Mouse (Mus musculus) lung, embryonic 14.5 days (tissue): ENCODE results near the gene Ccser1. TPM values are rescaled to one million over a fixed set of nuclear protein-coding genes. Genes with fewer than 3 reads are reported as not detected.
A peak's percentile ranks its signal among the peaks of the same experiment; 100 is the strongest.

ENCODE experiments used
- ATAC-seq: fragments of 200-750 bp; cut with Nextera tagmentation; 2 replicates; pipeline ENCODE4 v1.8.0; 2017; ENCODE audit warnings: mild to moderate bottlenecking, moderate TSS enrichment, moderate library complexity; ENCODE audit not compliant: insufficient read depth
- DNase-seq: peaks from one replicate; pipeline ENCODE4 v3.0.0-alpha.2; 2015
- H3K27ac ChIP-seq: fragments of 300-500 bp; sonication (generic); 2 replicates; pipeline ENCODE4 v1.5.1; 2014; ENCODE audit warnings: low read depth, mild to moderate bottlenecking, moderate library complexity
- H3K27me3 ChIP-seq: fragments of 300-500 bp; sonication (generic); 2 replicates; pipeline ENCODE4 v1.6.1; 2014; ENCODE audit warnings: low read length, control low read depth; ENCODE audit not compliant: insufficient read depth
- H3K36me3 ChIP-seq: fragments of 300-500 bp; sonication (generic); 2 replicates; pipeline ENCODE4 v1.6.1; 2014; ENCODE audit warnings: control low read depth; ENCODE audit not compliant: insufficient read depth
- H3K4me1 ChIP-seq: fragments of 300-500 bp; sonication (generic); 2 replicates; pipeline ENCODE4 v1.6.1; 2014; ENCODE audit warnings: antibody characterized with exemption, control low read depth; ENCODE audit not compliant: insufficient read depth
- H3K4me2 ChIP-seq: fragments of 300-500 bp; sonication (generic); 2 replicates; pipeline ENCODE4 v1.6.1; 2014; ENCODE audit warnings: mild to moderate bottlenecking
- H3K4me3 ChIP-seq: fragments of 300-500 bp; sonication (generic); 2 replicates; pipeline ENCODE4 v1.5.1; 2014; ENCODE audit warnings: low read depth, low read length
- H3K9ac ChIP-seq: fragments of 300-500 bp; sonication (generic); 2 replicates; pipeline ENCODE4 v1.6.1; 2014
- H3K9me3 ChIP-seq: fragments of 300-500 bp; sonication (generic); 2 replicates; pipeline ENCODE4 v1.6.1; 2016; ENCODE audit warnings: low read depth, low read length, control low read depth
- CTCF ChIP-seq: IDR thresholded peaks from 2 replicates; pipeline ENCODE4 v1.5.1; 2016; ENCODE audit warnings: antibody characterized with exemption, low read depth
- WGBS: fragments of 180-500 bp; shearing (Covaris S2); extraction: QIAGEN DNeasy Blood & Tissue Kit; methylation state at CpG from one replicate; pipeline ENCODE4 v1.1.7; 2014; 5-methylcytosine and 5-hydroxymethylcytosine counted together
- polyA plus RNA-seq: library from polyadenylated mRNA; unstranded; fragments of >200 nt; fragmentation: Nextera tagmentation; extraction: Ambion mirVana; gene quantifications from 2 replicates; pipeline ENCODE4 v1.2.1, GENCODE M21; 2014

The Ccser1 gene
- polyA plus RNA-seq, 1 experiment from 2014 or later: 8.9 TPM

DNA sequence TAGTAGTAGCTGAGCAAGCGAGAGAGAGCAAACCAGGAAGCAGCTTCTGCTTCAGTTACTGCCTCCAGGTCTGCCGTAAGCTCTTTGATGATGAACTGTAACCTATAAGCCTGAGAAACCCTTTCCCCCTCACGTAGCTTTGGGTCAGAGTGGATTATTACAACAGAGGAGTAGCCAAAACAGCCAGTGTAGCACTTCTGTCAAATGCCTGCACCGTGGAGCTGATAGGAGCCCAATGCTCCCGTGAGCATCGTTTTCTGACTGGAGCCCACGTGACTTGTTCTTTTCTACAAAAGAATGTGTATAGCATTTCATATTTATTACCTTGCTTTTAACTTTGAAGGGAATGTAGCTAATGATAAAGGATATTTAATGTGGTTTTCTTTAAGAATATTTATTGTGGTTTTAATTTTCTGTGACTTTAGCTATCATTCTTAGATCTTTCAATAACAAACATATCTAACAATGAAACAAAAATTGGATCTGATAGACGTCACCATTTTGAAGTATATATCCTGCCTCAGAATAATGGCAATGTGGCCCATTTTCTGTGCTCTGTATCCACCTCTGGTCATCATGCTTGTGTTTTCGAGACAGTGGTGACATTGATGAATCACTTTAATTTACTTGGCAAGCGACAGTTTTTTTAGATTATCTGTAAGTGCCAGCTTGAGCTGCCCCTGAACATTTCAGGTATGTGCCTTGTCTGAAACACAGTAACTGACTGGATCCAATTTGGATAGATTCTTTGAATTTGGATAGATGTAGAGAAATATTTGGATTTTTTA is 78.9 kb downstream of the Ccser1 start:
- Histone ChIP-seq H3K4me2 (no peak overlapping the region), H3K9me3 (no peaks in the 10 kb centered on the region), H3K4me1 (peaks cover 4% of the 10 kb centered on the region; the same call in 1 of the 2 replicates), H3K36me3 (no peaks in the 10 kb centered on the region), H3K27me3 (no peaks in the 10 kb centered on the region), H3K4me3 (no peak overlapping the region), H3K9ac (no peak overlapping the region), H3K27ac (no peak overlapping the region)
- DNase-seq (no peak), ATAC-seq (no peak)
- TF ChIP-seq CTCF: no peak
- WGBS: 46% methylated on average over 10 of the region's 10 CpGs

DNA sequence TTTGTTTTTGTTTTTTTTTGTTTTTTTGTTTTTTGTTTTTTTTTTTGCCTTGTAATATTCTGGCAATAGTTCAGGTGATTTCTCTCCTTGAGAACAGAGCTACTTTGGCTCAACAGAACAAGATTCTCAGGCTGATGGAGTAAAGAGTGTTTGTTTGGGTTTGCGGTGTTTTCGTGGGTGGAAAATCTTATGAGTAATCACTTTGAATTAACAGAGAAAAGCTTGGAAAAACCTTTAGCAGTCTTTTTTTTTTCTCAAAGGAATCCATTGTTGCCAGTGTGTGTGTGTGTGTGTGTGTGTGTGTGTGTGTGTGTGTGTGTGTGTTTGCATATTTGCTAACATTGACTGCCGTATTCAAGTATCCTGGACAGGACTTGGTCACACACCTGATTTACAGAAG is 81.3 kb downstream of the Ccser1 start:
- WGBS: 70% methylated on average over 3 of the region's 3 CpGs
- Histone ChIP-seq H3K4me3 (no peak overlapping the region), H3K27me3 (no peaks in the 10 kb centered on the region), H3K9ac (no peak overlapping the region), H3K9me3 (no peaks in the 10 kb centered on the region), H3K4me1 (peaks cover 4% of the 10 kb centered on the region; the same call in 1 of the 2 replicates), H3K4me2 (no peak overlapping the region), H3K27ac (no peak overlapping the region), H3K36me3 (no peaks in the 10 kb centered on the region)
- no peak for DNase-seq
- no peak for TF ChIP-seq CTCF
- no peak for ATAC-seq

DNA sequence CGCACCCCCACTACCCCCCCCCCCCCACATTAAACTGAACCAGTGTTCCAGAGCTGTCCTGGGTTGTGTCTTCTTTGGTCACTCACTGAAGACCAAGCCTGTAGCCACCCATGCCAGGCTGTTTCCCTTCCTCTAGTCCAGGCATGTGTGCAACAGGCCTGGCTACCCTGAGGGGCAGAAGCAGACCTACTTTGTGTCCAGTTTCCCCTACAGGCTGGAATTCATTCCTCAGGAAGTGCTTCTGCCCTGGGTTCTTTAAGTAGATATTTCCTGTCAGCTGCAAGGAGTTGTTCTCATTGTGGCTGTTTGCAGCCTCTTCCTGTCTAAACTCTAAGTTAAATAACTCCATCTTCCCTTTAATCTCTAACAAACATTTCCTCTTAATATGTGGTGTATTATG is 82.3 kb downstream of the Ccser1 start:
- peak; percentile 67; the same call in 1 of the 2 replicates for ATAC-seq
- H3K4me3 ChIP-seq: no peak overlapping the region
- TF ChIP-seq CTCF: peak; percentile 32; the same call in 1 of the 2 replicates
- H3K4me2 ChIP-seq: no peak overlapping the region
- 18% methylated on average over 1 of the region's 1 CpGs for WGBS
- no peaks in the 10 kb centered on the region for H3K36me3 ChIP-seq
- H3K9me3 ChIP-seq: no peaks in the 10 kb centered on the region
- peak overlapping the region; percentile 50; the same call in 1 of the 2 replicates for H3K27ac ChIP-seq
- H3K27me3 ChIP-seq: no peaks in the 10 kb centered on the region
- peak; percentile 57 for DNase-seq
- no peak overlapping the region for H3K9ac ChIP-seq
- H3K4me1 ChIP-seq: peaks cover 4% of the 10 kb centered on the region; the same call in 1 of the 2 replicates

DNA sequence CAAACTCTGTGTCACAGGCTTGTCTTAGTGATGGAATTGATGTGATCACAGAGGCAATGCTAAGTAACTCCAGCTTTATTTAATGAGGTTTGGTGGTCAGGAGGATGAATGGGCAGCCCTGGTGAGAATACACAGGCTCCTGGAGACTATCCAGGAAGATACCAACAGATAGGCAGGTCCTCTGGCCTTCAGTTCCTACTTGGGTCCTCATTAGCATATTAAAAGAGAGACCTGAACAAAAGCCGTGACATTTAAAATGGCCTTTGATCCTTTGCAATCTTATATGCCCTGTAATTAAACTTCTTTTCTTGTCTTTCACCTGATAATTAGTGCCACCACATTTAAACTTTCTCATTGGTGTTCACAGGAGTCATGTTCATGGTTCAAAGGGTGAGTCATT is 83.2 kb downstream of the Ccser1 start:
- H3K4me2 ChIP-seq: no peak overlapping the region
- ATAC-seq (no peak), DNase-seq (no peak)
- H3K27ac ChIP-seq: peak overlapping the region; percentile 16; the same call in 1 of the 2 replicates
- H3K9me3 ChIP-seq: no peaks in the 10 kb centered on the region
- no peaks in the 10 kb centered on the region for H3K27me3 ChIP-seq
- 48% methylated on average over 1 of the region's 1 CpGs for WGBS
- TF ChIP-seq CTCF: no peak
- H3K4me1 ChIP-seq: peaks cover 4% of the 10 kb centered on the region; the same call in 1 of the 2 replicates
- H3K36me3 ChIP-seq: no peaks in the 10 kb centered on the region
- no peak overlapping the region for H3K4me3 ChIP-seq
- H3K9ac ChIP-seq: no peak overlapping the region

DNA sequence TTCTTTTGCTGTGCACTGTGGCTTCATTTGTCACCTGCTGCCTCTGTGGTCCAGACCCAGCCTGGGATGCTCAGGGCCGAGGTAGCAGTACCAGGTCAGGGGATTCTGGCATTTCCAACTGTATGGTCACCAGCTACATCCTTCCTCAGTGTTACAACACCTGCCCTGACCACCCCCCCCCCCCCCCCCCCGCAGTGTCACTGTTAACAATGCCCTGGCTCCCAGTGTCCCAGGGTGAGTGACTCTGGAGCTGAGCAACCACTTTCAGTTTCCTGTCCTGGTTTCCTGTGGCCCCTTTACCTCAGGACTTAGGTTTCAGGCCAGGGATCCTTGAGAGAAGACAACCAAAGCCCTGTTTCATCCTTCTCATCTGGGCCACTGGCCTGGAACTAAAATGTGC is 90.9 kb downstream of the Ccser1 start:
- Histone ChIP-seq H3K4me1 (no peaks in the 10 kb centered on the region), H3K36me3 (no peaks in the 10 kb centered on the region), H3K9me3 (no peaks in the 10 kb centered on the region), H3K27me3 (no peaks in the 10 kb centered on the region), H3K27ac (no peak overlapping the region), H3K4me2 (no peak overlapping the region), H3K9ac (no peak overlapping the region), H3K4me3 (no peak overlapping the region)
- ATAC-seq: no peak
- no peak for TF ChIP-seq CTCF
- no peak for DNase-seq
- 58% methylated on average over 2 of the region's 2 CpGs for WGBS

DNA sequence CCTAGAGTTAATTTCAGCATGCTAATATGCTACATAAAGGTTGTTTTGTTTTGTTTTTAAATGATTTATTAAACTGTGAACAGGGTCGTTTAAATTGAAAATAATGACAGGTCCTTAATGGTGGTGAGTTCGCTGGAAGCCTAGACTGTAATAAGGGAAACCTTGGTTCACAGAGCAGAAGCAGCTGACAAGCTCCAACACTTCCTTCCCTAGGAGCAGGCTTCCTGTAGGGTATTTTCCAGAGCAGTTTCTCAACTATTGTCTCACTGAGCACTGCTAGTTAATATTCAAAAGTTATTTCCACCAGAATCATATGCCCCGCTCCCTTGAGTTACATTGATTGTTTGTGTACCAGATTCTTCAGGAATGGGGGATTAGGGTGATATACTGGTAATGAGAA is 93.3 kb downstream of the Ccser1 start:
- WGBS: 74% methylated on average over 3 of the region's 3 CpGs
- ATAC-seq: no peak
- Histone ChIP-seq H3K27ac (no peak overlapping the region), H3K4me2 (no peak overlapping the region), H3K4me1 (no peaks in the 10 kb centered on the region), H3K9ac (no peak overlapping the region), H3K27me3 (no peaks in the 10 kb centered on the region), H3K4me3 (no peak overlapping the region), H3K9me3 (no peaks in the 10 kb centered on the region), H3K36me3 (no peaks in the 10 kb centered on the region)
- no peak for TF ChIP-seq CTCF
- no peak for DNase-seq

DNA sequence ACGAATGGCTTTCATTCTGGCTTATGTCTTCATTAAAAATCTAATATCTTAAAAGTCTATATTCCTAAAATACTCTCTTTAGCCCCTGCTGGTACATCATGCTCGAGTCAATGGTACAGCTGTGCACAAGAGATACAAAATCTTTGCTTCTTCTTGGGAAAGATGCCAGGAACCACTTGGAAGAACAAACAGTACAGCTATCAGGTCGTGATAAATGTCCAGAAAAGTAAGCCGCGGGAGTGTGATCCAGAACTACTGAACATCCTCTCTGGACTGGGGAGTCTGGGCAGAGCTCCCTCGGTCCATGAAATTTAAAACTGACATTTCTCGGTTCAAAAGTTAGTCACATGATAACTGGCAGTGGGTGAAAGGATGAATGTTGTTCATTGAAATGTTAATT is 99.4 kb downstream of the Ccser1 start:
- H3K9ac ChIP-seq: no peak overlapping the region
- peaks cover 2% of the 10 kb centered on the region; the same call in 1 of the 2 replicates for H3K4me1 ChIP-seq
- H3K27ac ChIP-seq: no peak overlapping the region
- H3K4me3 ChIP-seq: no peak overlapping the region
- no peaks in the 10 kb centered on the region for H3K27me3 ChIP-seq
- peak; percentile 64 for DNase-seq
- no peak overlapping the region for H3K4me2 ChIP-seq
- TF ChIP-seq CTCF: no peak
- no peaks in the 10 kb centered on the region for H3K36me3 ChIP-seq
- ATAC-seq: peak; percentile 35; the same call in 1 of the 2 replicates
- H3K9me3 ChIP-seq: no peaks in the 10 kb centered on the region
- WGBS: 37% methylated on average over 7 of the region's 7 CpGs
